Mouse (Mus musculus): ENCODE data around the gene Stxbp5l.

GRCm38 (mm10) chr16:37109285-37109684, 275.5 kb downstream of the Stxbp5l start:
- TF ChIP-seq CTCF (IDR thresholded peaks at IDR 0.05; ENCODE audit: low read depth, low read length): peak; percentile 6; the same call in 1 of the 2 replicates
- TF ChIP-seq POLR2A (IDR thresholded peaks at IDR 0.05; ENCODE audit: borderline replicate concordance, low read depth, low read length): no peak
